Mouse (Mus musculus): ENCODE measurements at regions not wholly inside any gene's neighbourhood (a gene's known extent, or its start where the extent isn't known, plus 50 kb on each side); places are given as distances from the start of the nearest gene placed in this dataset.
"Not testable (repeated sequence)": the region's sequence is repeated elsewhere in the genome, so short reads cannot be mapped to it uniquely, and the experiment has no call there.

GRCm38 (mm10) chr12:71532708-71533450 is 223.2 kb downstream of the Dact1 start:
- DNase-seq, result no peak

GRCm38 (mm10) chr12:71533701-71534100 is 224.0 kb downstream of the Dact1 start:
- no peak for DNase-seq

GRCm38 (mm10) chr12:71534199-71534598 is 224.5 kb downstream of the Dact1 start:
- no peak for DNase-seq

GRCm38 (mm10) chr12:71535251-71535650 is 225.6 kb downstream of the Dact1 start:
- no peak for DNase-seq

- not testable (repeated sequence) for DNase-seq
Observed at GRCm38 (mm10) chr12:71535831-71536230, 226.1 kb downstream of the Dact1 start.

- no peak for DNase-seq
Observed at GRCm38 (mm10) chr12:71538691-71539090, 229.0 kb downstream of the Dact1 start.

GRCm38 (mm10) chr12:71540279-71540678 is 230.6 kb downstream of the Dact1 start:
- no peak for DNase-seq

- DNase-seq, result no peak
Observed at GRCm38 (mm10) chr12:71541961-71542360, 232.3 kb downstream of the Dact1 start.

GRCm38 (mm10) chr12:71543571-71544119 is 234.0 kb downstream of the Dact1 start:
- no peak for DNase-seq

GRCm38 (mm10) chr12:71544401-71545159 is 234.9 kb downstream of the Dact1 start:
- no peak for DNase-seq

- DNase-seq, result no peak
Observed at GRCm38 (mm10) chr12:71546523-71547265, 237.0 kb downstream of the Dact1 start.

GRCm38 (mm10) chr12:71549336-71549735 is 239.7 kb downstream of the Dact1 start:
- no peak for DNase-seq

GRCm38 (mm10) chr12:71554212-71554611 is 244.5 kb downstream of the Dact1 start:
- no peak for DNase-seq

GRCm38 (mm10) chr12:71561259-71561658 is 251.6 kb downstream of the Dact1 start:
- no peak for DNase-seq

- no peak for DNase-seq
Observed at GRCm38 (mm10) chr12:71561918-71562572, 252.4 kb downstream of the Dact1 start.

- DNase-seq, result no peak
Observed at GRCm38 (mm10) chr12:71563219-71563618, 253.5 kb downstream of the Dact1 start.

- no peak for DNase-seq
Observed at GRCm38 (mm10) chr12:71566371-71566770, 256.7 kb downstream of the Dact1 start.

GRCm38 (mm10) chr12:71568251-71568650 is 258.6 kb downstream of the Dact1 start:
- no peak for DNase-seq

GRCm38 (mm10) chr12:71568880-71569390 is 259.3 kb downstream of the Dact1 start:
- DNase-seq, result no peak

- no peak for DNase-seq
Observed at GRCm38 (mm10) chr12:71569662-71570061, 260.0 kb downstream of the Dact1 start.

GRCm38 (mm10) chr12:71570116-71570515 is 260.4 kb downstream of the Dact1 start:
- DNase-seq, result no peak

GRCm38 (mm10) chr12:71572833-71573446 is 257.9 kb upstream of the Daam1 start:
- DNase-seq, result no peak
